In the genomic region with DNA sequence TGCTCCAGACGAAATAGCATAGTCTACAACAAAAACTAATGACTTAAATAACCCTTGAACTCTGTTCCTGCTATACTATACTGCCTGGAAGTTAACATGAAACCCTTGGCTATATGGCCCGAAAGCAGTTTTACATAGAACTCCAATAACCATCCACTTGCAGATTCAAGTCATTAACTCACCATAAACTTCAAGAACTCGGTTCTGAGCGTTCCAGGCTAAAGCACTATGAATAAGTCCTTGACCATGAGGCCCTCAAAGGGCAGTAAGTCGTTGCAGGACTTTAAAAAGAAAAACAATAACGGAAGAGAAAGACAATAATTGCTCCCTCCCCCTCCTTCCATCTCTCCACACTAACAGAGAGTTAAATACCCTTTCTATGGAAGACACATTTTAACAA, we compare ENCODE assay signal across 9 mouse cellular contexts.
DNase-seq lines count a peak whose midpoint lies in the region; ATAC-seq lines count a peak whose summit lies in the region.
"Had no signal": no experiment of that assay in that cellular context is flagged by ENCODE, and none has a peak within 500 bp of the region (broad histone marks: within the 10 kb centered on the region; RNA-seq: fewer than 3 reads in every experiment).

No protein-coding gene starts in this region.

- DNase-seq in heart, embryonic 10.5 days (ENCODE audit: low spot score) = no peak
- DNase-seq in heart, adult 11 months = no peak
- DNase-seq in liver, embryonic 11.5 days (ENCODE audit: low spot score) = no peak
- no peak for DNase-seq in embryonic facial prominence, embryonic 11.5 days (ENCODE audit: low spot score)
- DNase-seq in layer of hippocampus, postnatal 36 days = no peak
- no peak for DNase-seq in cerebellum, adult 11 months
- DNase-seq: thymus, postnatal 25 days had no signal

- no peaks in the 10 kb centered on the region for H3K27me3 ChIP-seq in heart, embryonic 10.5 days (ENCODE audit: insufficient read depth, poor library complexity, severe bottlenecking)
- H3K27me3 ChIP-seq in liver, embryonic 11.5 days (replicated peaks; ENCODE audit: control insufficient read depth, insufficient read depth, low read length) = peaks cover 15% of the 10 kb centered on the region
- peaks cover 44% of the 10 kb centered on the region for H3K27me3 ChIP-seq in liver, embryonic 12.5 days (replicated peaks)
- no peaks in the 10 kb centered on the region for H3K27me3 ChIP-seq in embryonic facial prominence, embryonic 11.5 days (ENCODE audit: control insufficient read depth, insufficient read depth, low read length)
- H3K27me3 ChIP-seq in limb, embryonic 13.5 days = no peaks in the 10 kb centered on the region

- no peak overlapping the region for H3K9ac ChIP-seq in liver, embryonic 11.5 days (ENCODE audit: low read depth, low read length)
- no peak overlapping the region for H3K9ac ChIP-seq in liver, embryonic 12.5 days
- H3K9ac ChIP-seq in embryonic facial prominence, embryonic 11.5 days (replicated peaks; ENCODE audit: low read length) = peak overlapping the region; percentile 81
- peak overlapping the region; percentile 99 for H3K9ac ChIP-seq in limb, embryonic 13.5 days

- ATAC-seq in liver, embryonic 11.5 days (replicated peaks; ENCODE audit: low FRiP score) = no peak
- no peak for ATAC-seq in liver, embryonic 12.5 days
- no peak for ATAC-seq in embryonic facial prominence, embryonic 11.5 days (replicated peaks; ENCODE audit: insufficient number of reproducible peaks, low FRiP score, low TSS enrichment, low read depth)
- ATAC-seq in limb, embryonic 13.5 days (ENCODE audit: low FRiP score, low read depth) = no peak

- H3K4me1 ChIP-seq in heart, embryonic 10.5 days = peaks cover 11% of the 10 kb centered on the region
- H3K4me1 ChIP-seq in liver, embryonic 11.5 days (replicated peaks; ENCODE audit: control insufficient read depth, insufficient read depth, low read length) = no peaks in the 10 kb centered on the region
- no peaks in the 10 kb centered on the region for H3K4me1 ChIP-seq in liver, embryonic 12.5 days
- H3K4me1 ChIP-seq in embryonic facial prominence, embryonic 11.5 days (ENCODE audit: control insufficient read depth, insufficient read depth, low read length) = no peaks in the 10 kb centered on the region; the same call in 1 of the 2 replicates
- peaks cover 27% of the 10 kb centered on the region for H3K4me1 ChIP-seq in limb, embryonic 13.5 days

- H3K27ac ChIP-seq in heart, embryonic 10.5 days = peak overlapping the region; percentile 95
- no peak overlapping the region for H3K27ac ChIP-seq in liver, embryonic 11.5 days (ENCODE audit: low read depth, low read length)
- no peak overlapping the region for H3K27ac ChIP-seq in liver, embryonic 12.5 days
- 0 out of 2 replicates have a peak overlapping the region, but pooled peaks have one; percentile 9 for H3K27ac ChIP-seq in embryonic facial prominence, embryonic 11.5 days (replicated peaks; ENCODE audit: low read depth, low read length)
- peak overlapping the region; percentile 100 for H3K27ac ChIP-seq in limb, embryonic 13.5 days

- 0 out of 2 replicates have a peak, but pooled peaks cover 3% of the 10 kb centered on the region for H3K36me3 ChIP-seq in heart, embryonic 10.5 days
- H3K36me3 ChIP-seq in liver, embryonic 11.5 days (ENCODE audit: control insufficient read depth, insufficient read depth, low read length) = no peaks in the 10 kb centered on the region
- H3K36me3 ChIP-seq in liver, embryonic 12.5 days = no peaks in the 10 kb centered on the region
- no peaks in the 10 kb centered on the region for H3K36me3 ChIP-seq in embryonic facial prominence, embryonic 11.5 days (replicated peaks; ENCODE audit: control insufficient read depth, insufficient read depth, low read depth, low read length)
- peaks cover 4% of the 10 kb centered on the region; the same call in 1 of the 2 replicates for H3K36me3 ChIP-seq in limb, embryonic 13.5 days

- peak overlapping the region; percentile 80 for H3K4me3 ChIP-seq in heart, embryonic 10.5 days
- peak overlapping the region; percentile 1; the same call in 1 of the 2 replicates for H3K4me3 ChIP-seq in liver, embryonic 11.5 days (ENCODE audit: low read depth, low read length)
- no peak overlapping the region for H3K4me3 ChIP-seq in liver, embryonic 12.5 days
- peak overlapping the region; percentile 64 for H3K4me3 ChIP-seq in embryonic facial prominence, embryonic 11.5 days (ENCODE audit: low read depth, low read length)
- H3K4me3 ChIP-seq in limb, embryonic 13.5 days = peak overlapping the region; percentile 75

- H3K9me3 ChIP-seq in heart, embryonic 10.5 days = no peaks in the 10 kb centered on the region
- H3K9me3 ChIP-seq in liver, embryonic 11.5 days (ENCODE audit: control insufficient read depth, low read length) = no peaks in the 10 kb centered on the region
- no peaks in the 10 kb centered on the region for H3K9me3 ChIP-seq in liver, embryonic 12.5 days (replicated peaks)
- no peaks in the 10 kb centered on the region for H3K9me3 ChIP-seq in embryonic facial prominence, embryonic 11.5 days (replicated peaks; ENCODE audit: control insufficient read depth, low read length)
- no peaks in the 10 kb centered on the region for H3K9me3 ChIP-seq in limb, embryonic 13.5 days

- peak overlapping the region; percentile 15; the same call in 1 of the 2 replicates for H3K4me2 ChIP-seq in liver, embryonic 11.5 days
- no peak overlapping the region for H3K4me2 ChIP-seq in liver, embryonic 12.5 days
- peak overlapping the region; percentile 36 for H3K4me2 ChIP-seq in embryonic facial prominence, embryonic 11.5 days (ENCODE audit: low read depth, low read length)
- peak overlapping the region; percentile 85 for H3K4me2 ChIP-seq in limb, embryonic 13.5 days (replicated peaks)

- WGBS in heart, embryonic 10.5 days = 32% methylated on average over 6 of the region's 6 CpGs
- WGBS in liver, embryonic 11.5 days = 43% methylated on average over 6 of the region's 6 CpGs
- 47% methylated on average over 6 of the region's 6 CpGs for whole genome bisulfite sequencing in liver, embryonic 12.5 days (ENCODE audit: insufficient replicate concordance)
- 19% methylated on average over 6 of the region's 6 CpGs for WGBS in embryonic facial prominence, embryonic 11.5 days
- 11% methylated on average over 6 of the region's 6 CpGs for WGBS in limb, embryonic 13.5 days

Comparison
In these comparisons a context has a peak if more than half of its experiments do, and no peak if none do; other contexts are left out.
1. H3K27ac ChIP-seq: peak in heart, embryonic 10.5 days (single experiment), embryonic facial prominence, embryonic 11.5 days (single experiment) and limb, embryonic 13.5 days (single experiment); none in liver, embryonic 11.5 days (single experiment) and liver, embryonic 12.5 days (single experiment).
2. H3K9ac ChIP-seq: peak in embryonic facial prominence, embryonic 11.5 days (single experiment) and limb, embryonic 13.5 days (single experiment); none in liver, embryonic 11.5 days (single experiment) and liver, embryonic 12.5 days (single experiment).